Mouse (Mus musculus) E14TG2a.4 (cell line): ENCODE results near the gene Ephx1.

Experiments
- CTCF ChIP-seq: conservative IDR thresholded peaks from 2 replicates; pipeline ENCODE4 v1.5.1; 2014; ENCODE audit warnings: low read length
- POU5F1 ChIP-seq: IDR thresholded peaks from 2 replicates; pipeline ENCODE4 v1.6.1; 2014; ENCODE audit warnings: low read length, borderline replicate concordance

DNA sequence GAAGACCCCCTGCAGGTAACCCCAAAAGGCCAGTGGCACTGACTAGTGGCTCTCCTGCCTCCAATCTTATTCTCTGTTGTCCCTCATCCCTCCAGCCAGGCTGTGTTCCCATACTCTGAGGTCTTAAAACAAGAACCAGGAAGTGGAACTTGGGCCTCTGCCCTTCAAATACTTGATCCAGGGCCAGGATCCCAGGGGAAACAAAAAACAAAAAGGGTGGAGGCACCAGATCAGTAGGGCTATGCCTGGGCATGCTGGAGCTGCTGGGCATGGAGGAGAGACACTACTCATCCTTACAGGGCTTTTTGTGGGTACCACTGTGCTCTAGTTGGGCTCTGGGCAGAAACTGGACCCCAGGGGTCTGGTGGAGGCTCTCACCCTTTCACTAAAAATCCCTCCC is 5.1 kb downstream of the Ephx1 start:
- no peak for TF ChIP-seq CTCF
- no peak for TF ChIP-seq POU5F1
